Mouse (Mus musculus) gastrocnemius, adult 2 months (tissue): ENCODE measurements at regions not wholly inside any gene's neighbourhood (a gene's known extent, or its start where the extent isn't known, plus 50 kb on each side); places are given as distances from the start of the nearest gene placed in this dataset.

Source experiments
- DNase-seq: peaks from one replicate; pipeline ENCODE4 v3.0.0; 2022
- H3K27ac ChIP-seq: fragments of 200-600 bp; 2 replicates; pipeline ENCODE4 v1.8.1; 2022; ENCODE audit warnings: mild to moderate bottlenecking
- H3K4me3 ChIP-seq: fragments of 200-600 bp; 2 replicates; pipeline ENCODE4 v1.8.1; 2022; ENCODE audit warnings: mild to moderate bottlenecking, moderate library complexity
- CTCF ChIP-seq: fragments of 200-600 bp; IDR thresholded peaks from 2 replicates; pipeline ENCODE4 v1.8.1; 2022; ENCODE audit warnings: antibody characterized with exemption, mild to moderate bottlenecking, moderate library complexity
- intact Hi-C: fragments of 180-260 bp; cut with DNase I; formaldehyde crosslinking; loops from one replicate; pipeline ENCODE4 v1.15.1; 2025

DNA sequence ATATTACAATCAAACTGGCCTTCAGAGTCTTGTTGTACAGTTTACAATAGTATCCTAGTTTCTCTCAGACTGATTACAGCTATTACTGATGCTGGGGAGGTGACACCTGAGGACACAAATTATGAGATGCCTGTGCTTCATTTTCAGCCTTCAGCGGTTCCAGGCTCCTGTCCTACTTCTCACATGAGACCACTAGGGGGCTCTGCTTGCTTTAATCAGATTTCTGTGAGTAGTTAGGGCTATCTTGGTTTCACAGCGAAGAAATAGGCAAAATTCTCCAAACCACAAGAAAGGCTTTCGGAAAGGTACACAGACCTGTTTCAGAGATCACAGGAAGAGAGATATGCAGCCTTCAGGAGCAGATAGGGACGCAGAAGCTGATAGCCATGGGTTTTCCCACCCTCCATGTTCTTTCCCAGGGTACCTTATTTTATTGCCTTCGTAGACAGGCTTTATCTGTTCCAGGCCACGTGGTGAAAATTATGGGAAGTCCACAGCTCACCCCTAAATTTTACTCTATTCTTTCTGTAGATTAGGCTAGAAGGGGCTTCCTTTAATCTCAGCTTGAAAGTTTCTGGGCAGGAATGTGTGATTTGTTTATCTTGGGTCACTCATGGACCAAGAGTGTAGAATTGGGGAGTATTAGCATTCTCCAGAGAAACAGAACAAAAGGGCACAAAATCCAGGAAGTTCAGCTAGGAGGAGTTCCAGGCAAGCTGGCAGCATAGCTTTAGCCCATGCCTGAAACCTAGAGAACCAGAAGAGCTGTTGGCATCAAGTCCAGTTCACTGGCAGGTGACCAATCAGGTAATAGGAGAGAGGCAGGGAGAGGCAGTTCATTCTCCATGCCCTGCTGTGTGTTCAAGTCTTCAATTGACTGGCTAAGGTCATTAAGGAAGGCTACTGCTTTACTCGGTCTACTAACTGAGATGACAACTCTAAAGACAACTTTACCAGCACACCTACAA lies 141.9 kb upstream of the Ghitm start:
- no peak for DNase-seq
- Histone ChIP-seq H3K4me3 (no peak overlapping the region), H3K27ac (no peak overlapping the region)
- intact Hi-C loops = no loop called here
- TF ChIP-seq CTCF = peak; percentile 64

DNA sequence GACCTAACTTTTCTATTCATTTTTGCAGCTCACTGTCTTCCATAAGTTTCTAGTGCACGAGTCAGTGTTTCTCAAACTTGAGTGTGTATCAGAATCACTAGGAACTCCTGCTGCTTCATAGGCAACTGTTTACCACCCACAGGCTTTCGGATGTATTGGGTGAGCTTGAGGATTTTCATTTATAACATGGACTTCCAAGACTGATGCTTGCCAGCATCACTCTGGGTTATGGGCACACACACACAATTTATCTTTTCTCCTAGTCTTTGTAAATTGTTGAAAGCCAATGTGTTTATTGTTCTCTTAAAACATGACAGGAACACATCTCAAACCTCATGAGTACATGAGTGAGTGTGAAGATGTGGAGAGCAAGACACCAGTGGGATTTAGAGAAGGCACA lies 137.0 kb upstream of the Ghitm start:
- H3K27ac ChIP-seq = no peak overlapping the region
- H3K4me3 ChIP-seq = no peak overlapping the region
- intact Hi-C loops = no loop called here
- no peak for DNase-seq
- TF ChIP-seq CTCF = no peak

DNA sequence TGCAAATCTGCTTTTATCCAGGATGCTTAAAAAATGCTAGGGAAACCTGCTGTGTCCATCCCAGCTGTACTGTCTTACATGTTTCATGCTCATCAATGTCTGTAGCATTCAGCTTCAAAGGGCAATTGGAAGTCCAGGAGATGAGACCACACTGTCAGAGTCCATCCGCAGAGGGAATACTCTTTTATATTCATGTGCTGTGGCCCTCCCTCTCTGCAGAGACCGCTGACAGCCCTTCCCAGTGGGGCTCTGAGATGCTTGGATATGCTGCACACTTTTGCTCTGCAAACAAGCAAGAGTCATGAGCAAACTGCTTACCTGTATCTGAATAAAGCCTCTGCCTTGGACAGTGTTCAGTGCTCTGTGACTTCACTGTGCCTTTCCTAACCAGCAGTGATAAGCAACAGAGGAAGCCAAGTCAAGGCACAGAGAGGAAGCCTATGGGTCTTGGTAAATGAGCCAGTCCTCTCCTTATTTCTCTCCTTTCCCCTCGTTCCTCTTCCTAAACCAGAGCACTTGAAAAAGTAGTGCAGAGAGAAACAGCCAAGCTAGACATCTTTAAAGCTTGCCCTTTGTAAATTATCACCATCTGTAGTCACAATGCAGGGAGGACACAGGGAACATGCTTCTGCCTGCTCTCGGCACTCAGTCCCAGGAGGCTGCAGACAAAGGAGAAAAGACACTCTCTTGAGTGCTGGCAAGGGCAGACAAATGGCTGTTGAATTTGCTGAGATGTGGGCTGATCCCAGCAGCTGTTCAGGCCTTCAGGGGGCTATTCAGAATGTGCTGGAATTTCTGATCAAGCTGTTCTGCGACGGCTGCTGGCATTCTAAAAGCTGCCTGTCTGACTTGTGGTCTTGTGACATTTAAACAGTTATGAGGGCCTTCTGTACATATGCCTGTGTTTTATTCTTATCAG lies 136.2 kb upstream of the Ghitm start:
- DNase-seq = no peak
- Histone ChIP-seq H3K27ac (no peak overlapping the region), H3K4me3 (no peak overlapping the region)
- TF ChIP-seq CTCF = no peak
- intact Hi-C loops = no loop called here

DNA sequence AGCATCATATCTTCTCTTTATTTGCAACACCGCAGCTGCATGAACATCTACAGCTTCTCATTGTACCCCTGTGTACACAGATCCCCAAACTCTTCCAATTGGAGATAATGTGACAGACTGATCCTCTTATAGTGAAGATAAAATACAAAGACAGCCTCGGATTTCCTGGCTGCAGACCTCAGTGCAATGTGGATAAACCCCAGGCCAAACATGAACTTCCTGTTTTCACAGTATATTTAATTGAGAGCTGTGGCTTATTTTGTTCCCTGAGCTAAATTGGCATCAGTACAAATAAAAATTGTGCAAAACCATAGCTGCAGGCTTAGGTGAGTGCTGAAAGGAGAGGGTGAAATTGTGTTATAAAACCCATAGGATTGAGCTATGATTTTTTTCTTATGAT lies 134.8 kb upstream of the Ghitm start:
- DNase-seq = no peak
- Histone ChIP-seq H3K27ac (no peak overlapping the region), H3K4me3 (no peak overlapping the region)
- intact Hi-C loops = no loop called here
- no peak for TF ChIP-seq CTCF

DNA sequence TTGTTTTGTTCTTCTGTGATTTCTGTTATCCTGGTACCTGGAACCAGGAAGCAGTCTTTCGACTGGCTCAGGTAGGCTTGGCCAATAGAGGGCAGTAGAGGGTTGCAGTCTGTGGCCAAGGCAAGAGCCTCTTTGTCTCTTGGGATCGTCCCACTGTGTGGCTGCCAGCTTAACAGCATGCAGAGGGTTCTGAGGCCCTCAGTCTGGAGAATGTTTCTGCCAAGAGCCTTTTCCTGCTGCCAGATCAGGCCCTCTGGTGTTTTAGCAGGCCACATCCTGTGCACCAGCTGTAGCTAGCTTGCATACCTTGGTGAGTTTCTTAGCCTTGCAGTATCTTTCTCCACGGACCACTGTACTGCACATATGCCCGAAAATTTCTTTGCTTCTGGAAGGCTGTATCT lies 103.6 kb upstream of the Ghitm start:
- intact Hi-C loops = no loop called here
- TF ChIP-seq CTCF = peak; percentile 75
- no peak overlapping the region for H3K27ac ChIP-seq

DNA sequence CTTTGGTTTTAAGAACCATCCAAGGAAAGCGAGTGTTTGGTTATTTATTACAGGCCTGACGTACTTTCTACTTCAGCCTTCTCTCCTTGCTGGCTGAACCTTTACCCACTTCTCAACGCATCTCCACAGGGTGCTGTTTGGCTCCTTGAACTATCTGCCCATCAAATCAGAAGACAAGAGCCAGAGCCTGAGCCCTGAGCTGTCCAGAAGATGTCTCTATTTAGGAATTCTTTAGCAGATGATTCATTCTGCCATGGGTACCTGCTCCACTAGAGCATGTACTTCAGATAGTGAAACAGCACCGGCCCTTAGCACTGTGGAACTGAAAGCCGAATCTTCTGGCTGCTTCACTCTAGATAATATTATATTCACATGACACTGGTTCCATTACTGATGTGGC lies 102.1 kb upstream of the Ghitm start:
- no peak for DNase-seq
- no peak overlapping the region for H3K27ac ChIP-seq
- no peak overlapping the region for H3K4me3 ChIP-seq
- intact Hi-C loops = no loop called here
- TF ChIP-seq CTCF = no peak

More for the DNA sequence above, 103.6 kb upstream of the Ghitm start:
- H3K4me3 ChIP-seq = no peak overlapping the region
- peak; percentile 55 for DNase-seq

DNA sequence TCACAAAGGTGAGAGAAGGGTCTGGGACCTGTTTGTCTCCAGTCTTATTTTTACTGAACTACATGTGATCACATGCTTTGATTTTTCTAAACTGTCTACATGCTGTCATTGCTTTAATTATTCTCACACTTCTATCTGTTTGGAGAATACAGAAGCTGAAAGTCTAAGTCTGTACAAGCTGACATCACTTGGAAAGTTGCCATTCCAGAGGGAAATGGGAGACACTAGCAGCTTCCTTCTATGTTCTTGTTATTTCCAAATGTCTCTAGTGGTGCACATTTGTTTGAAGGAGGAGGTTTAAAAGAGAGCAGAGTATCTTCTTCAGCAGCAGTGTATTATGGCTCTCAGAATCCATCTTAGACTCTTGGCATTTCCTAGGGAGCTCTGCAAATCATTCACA lies 73.2 kb upstream of the Ghitm start:
- no peak overlapping the region for H3K27ac ChIP-seq
- no peak overlapping the region for H3K4me3 ChIP-seq
- DNase-seq = no peak
- TF ChIP-seq CTCF = no peak
- intact Hi-C loops = no loop called here

DNA sequence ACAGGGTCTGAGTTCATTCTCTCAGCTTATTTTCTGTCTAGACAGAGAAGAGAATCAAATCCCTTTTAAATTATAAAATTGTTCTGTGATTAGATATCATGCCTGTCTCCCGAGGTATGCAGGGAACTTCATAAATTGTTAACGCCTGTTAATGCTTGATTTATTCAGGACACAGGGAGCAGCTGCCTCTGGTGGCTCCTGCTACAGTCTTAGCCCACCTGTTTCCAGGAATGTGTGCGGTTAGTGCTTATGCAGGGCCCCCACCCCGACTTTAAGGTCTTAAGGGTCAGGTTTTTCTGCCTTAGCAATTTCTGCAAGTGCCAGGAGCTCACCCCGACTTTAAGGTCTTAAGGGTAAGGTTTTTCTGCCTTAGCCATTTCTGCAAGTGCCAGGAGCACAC lies 54.7 kb upstream of the Ghitm start:
- no peak for DNase-seq
- H3K27ac ChIP-seq = no peak overlapping the region
- intact Hi-C loops = no loop called here
- no peak for TF ChIP-seq CTCF
- no peak overlapping the region for H3K4me3 ChIP-seq
